Mouse (Mus musculus) heart, postnatal 25 days (tissue): Measurements from ENCODE around the gene Mtx2. TPM values are rescaled to one million over a fixed set of nuclear protein-coding genes. Genes with fewer than 3 reads are reported as not detected.

ENCODE experiments used
- DNase-seq: peaks from one replicate; pipeline ENCODE4 v3.0.0; 2022; ENCODE audit warnings: low spot score
- intact Hi-C: fragments of 180-260 bp; cut with DNase I; formaldehyde crosslinking; loops from one replicate; pipeline ENCODE4 v1.15.1; 2025
- total RNA-seq, 2 experiments: library from RNA; stranded (reverse); gene quantifications; 2 replicates each; pipeline ENCODE4 v1.2.3; 2021

Gene Mtx2
- total RNA-seq, 2 experiments from 2014 or later: 120 to 122 TPM

DNA sequence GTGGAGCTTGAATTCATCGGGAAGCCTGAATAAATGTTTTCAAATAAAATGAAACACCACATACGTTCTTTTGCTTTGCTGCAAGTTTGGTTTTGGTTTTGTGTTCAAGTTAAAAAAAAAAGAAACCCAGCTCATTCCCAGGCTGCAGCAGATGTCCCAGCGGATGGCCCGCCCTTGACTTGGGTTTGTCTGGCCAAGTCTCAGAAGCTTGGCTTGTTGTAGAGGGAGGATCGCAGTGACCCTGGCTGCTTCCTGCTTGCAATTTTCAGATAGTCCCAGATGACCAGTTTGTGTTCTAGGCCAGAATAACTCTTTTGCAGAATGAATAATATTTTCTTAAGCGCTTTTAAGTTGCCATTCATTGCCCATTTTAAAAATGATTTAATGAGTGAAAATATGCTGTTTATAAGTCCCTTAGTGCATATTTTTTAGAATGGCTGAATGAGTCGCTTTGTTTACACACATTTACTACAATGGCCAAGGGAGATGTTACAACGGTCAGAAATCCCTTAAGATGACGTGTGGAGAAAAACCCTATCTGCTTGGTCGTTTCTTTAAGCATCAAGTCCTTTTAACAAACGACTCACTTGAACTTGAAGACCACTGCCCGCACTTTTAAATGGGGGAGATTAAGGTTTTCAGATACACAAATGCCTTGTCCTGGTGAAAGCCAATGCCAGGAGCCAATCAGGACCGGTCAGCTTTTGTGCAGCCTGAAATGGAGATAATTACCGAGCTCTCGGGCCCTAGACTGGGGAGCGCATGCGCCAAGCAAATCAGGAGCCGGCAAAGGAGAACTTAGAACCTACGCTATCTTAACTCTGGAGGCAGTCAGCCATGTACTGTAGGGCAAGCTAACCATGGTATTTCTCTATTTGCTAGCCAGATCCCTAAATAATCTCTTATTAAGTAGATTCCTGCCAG lies 82.0 kb downstream of the Mtx2 start:
- DNase-seq: peak; percentile 61
- intact Hi-C loops: no loop called here

DNA sequence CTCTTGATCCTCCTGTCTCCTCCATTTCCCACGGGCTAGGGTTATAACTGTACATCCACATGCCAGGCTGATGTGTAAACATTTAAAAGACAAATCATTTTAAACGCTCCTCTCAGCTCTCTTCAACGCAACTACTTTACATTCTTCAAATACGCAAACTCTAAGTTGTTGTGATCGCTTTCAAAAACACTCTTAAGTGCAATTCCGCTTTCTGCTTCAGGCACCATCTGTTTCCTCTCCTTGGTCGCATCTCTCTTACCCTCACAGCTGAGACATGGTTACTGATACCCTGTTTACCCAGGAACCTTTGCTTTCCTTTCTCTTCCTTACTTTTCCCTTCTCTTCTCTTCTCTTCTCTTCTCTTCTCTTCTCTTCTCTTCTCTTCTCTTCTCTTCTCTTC lies 86.4 kb downstream of the Mtx2 start:
- no peak for DNase-seq
- intact Hi-C loops: no loop called here

DNA sequence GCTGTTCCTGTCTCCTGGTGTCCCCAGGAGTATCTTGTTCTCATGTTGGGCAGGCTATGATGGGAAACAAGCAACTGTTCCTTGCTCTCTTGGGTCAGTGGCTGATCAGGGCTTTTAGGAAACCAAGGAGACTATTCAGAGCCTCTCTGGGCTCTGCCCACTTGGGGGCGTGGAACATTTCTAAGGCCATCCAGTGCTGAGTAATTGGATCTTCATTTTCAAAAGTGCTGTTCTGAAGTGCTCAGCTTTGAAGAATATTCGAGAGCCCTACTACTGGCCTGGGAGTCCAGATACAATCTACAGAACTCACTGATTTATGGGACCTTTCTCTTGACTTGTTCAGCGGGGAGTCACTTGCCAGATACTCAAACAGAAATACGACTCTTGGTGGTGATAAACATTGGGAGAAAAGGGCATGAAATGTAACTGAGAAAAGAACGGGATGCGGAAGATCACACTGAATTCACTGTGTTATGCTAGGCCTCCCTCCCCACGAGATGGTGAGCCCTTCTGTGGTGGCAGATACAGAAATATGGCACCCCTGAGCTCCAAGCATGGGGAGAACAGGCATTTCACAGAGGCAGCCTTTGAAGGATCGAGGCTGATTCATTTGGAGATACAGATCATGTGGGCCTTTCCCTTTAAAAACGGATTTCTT lies 92.4 kb downstream of the Mtx2 start:
- intact Hi-C loops: no loop called here
- DNase-seq: no peak

DNA sequence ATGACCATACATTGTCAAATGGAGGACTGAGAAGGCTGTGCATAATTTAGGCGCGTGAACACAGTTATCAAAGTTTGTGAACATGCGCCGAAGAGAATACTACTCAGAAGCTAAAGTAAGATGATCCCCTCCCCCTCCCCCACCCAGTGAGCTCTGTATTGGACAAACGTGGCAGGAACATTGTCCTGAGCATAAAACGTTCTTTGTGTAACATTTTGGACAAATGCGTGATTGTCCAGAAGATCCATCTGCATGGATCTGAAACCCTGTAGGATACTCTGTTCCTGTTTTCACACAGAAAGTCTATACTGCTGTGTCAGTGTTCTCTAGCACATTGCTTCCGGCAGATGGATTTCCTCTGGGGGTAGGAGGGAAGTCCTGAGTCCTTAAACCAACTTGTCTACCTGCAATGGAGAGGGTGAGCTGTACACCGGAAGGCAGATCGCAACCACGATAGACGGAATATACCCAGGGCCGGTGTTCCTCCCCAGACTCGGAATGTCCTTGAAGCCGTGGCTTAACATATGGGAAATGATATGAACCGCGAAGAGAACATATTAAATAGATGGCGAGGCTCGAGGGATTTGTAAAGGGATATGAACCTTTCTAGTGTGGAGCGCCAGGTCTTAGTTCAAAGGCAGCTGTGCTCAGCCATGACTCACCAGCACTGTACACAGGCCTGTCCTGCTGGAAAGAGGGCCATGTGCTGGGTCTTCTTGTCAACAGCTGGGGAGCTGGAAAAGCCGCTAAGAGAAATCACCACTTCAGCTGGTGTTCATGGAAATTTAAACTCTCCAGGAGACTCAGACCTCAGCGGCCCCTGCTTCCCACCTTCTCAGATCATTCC lies 100.6 kb downstream of the Mtx2 start:
- no peak for DNase-seq
- intact Hi-C loops: no loop called here

Other genes starting within 250 kb of the Mtx2 start
- gene Lnpk, start 246.4 kb upstream of the Mtx2 start, total RNA-seq: 10 to 100 TPM; 17.9 to 20.9 TPM
- not detected for gene Evx2, start 166.2 kb upstream of the Mtx2 start, total RNA-seq
- not detected for gene Hoxd13, start 157.5 kb upstream of the Mtx2 start, total RNA-seq
- not detected for gene Hoxd12, start 150.8 kb upstream of the Mtx2 start, total RNA-seq
- not detected for gene Hoxd11, start 146.2 kb upstream of the Mtx2 start, total RNA-seq
- not detected for gene Hoxd10, start 133.9 kb upstream of the Mtx2 start, total RNA-seq
- under 1 TPM; 0.39 to 0.52 TPM for gene Hoxd9, start 128.1 kb upstream of the Mtx2 start, total RNA-seq
- 1 to 10 TPM; 1.0 to 1.2 TPM for gene Hoxd8, start 121.2 kb upstream of the Mtx2 start, total RNA-seq
- gene Hoxd3, start 113.9 kb upstream of the Mtx2 start, total RNA-seq: not detected
- gene Hoxd4, start 113.9 kb upstream of the Mtx2 start, total RNA-seq: under 1 TPM; 0.42 to 0.56 TPM
- not detected for gene Gm28230, start 99.1 kb upstream of the Mtx2 start, total RNA-seq
- not detected for gene Hoxd1, start 62.8 kb upstream of the Mtx2 start, total RNA-seq